Mouse (Mus musculus): ENCODE data around the gene Cwc25.
"Not testable (repeated sequence)": the region's sequence is repeated elsewhere in the genome, so short reads cannot be mapped to it uniquely, and the experiment has no call there.

The Cwc25 gene

GRCm38 (mm10) chr11:97801409-97802193 is 35.2 kb upstream of the Cwc25 start:
- DNase-seq (ENCODE audit: low spot score), result no peak

- peak; percentile 89 for DNase-seq (ENCODE audit: low spot score)
Measured at GRCm38 (mm10) chr11:97800691-97801408, 34.5 kb upstream of the Cwc25 start.

GRCm38 (mm10) chr11:97799994-97800690 is 33.8 kb upstream of the Cwc25 start:
- DNase-seq (ENCODE audit: low spot score), result peak; percentile 68

- DNase-seq (ENCODE audit: low spot score), result peak; percentile 76
Measured at GRCm38 (mm10) chr11:97799146-97799993, 33.0 kb upstream of the Cwc25 start.

DNA sequence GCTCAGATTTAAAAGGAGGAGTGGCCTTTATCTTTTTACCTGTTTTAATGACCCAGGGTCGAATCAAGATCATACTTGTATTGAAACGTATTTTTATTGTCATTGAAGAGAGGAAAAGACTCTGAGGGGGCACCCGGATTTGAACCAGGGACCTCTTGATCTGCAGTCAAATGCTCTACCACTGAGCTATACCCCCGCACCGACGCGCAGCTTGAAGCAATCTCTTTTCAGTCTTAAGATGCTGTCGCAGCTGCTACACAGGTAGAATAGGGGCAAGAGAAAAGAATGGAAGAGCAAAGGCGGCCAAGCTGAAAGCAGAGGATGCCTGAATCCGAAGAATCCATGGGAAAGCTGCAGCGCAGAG is 32.4 kb upstream of the Cwc25 start, which contains the start of gene Lasp1:
Lasp1 (plus strand) TSS at position 219 of the 364 bp plus-strand sequence.
- peak; percentile 82 for DNase-seq (ENCODE audit: low spot score)

DNA sequence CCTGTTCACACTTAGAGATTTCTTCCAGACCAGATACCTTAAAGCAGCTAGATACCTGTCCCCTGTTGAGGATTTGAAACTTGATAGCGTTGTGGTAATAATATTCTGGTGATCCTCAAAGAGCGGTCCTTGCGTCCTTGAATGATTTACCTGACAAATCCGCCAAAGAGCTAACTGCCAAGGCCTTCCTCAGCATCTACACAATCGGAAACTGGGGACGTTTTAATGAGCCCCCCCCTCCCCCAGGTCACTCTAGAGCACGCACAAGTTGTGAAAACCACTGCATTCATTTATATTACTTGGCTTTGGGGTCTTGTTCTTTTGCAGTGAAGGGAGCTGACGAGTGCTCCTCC is 31.7 kb upstream of the Cwc25 start:
- DNase-seq (ENCODE audit: low spot score), result no peak

GRCm38 (mm10) chr11:97797369-97798082 is 31.2 kb upstream of the Cwc25 start:
- no peak for DNase-seq (ENCODE audit: low spot score)

DNA sequence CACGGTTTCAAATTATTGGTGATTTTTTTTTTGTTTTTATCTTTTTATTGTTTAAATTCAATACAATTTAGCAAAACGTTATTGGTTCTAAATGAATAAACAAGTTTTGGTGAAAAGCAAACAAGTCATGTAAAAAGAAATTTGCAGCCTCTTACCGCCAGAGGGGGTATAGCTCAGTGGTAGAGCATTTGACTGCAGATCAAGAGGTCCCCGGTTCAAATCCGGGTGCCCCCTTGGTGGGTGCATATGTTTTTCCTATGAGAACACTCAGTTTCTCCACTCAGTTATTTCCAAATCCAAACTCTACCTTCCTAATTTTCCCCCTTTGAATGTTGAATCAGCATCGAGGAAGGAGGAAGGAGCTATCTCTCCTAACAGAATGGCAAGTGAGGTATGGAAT is 30.6 kb upstream of the Cwc25 start:
- no peak for DNase-seq (ENCODE audit: low spot score)

DNA sequence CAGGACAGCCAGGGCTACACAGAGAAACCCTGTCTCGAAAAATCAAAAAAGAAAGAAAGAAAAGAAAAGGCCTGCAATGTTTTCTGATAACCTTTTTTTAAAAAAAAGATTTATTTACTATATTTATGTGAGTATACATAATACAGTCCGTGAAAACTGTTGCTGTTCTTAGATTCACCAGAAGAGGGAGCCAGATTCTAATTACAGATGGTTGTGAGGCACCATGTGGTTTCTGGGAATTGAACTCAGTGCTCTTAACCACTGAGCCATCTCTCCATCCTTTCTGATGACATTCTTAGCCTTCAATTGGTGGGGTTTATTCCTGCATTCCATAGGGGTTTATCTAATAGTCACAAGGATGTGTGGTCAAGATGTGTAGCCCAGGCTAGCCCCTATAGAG is 26.8 kb upstream of the Cwc25 start:
- no peak for DNase-seq (ENCODE audit: low spot score)

DNA sequence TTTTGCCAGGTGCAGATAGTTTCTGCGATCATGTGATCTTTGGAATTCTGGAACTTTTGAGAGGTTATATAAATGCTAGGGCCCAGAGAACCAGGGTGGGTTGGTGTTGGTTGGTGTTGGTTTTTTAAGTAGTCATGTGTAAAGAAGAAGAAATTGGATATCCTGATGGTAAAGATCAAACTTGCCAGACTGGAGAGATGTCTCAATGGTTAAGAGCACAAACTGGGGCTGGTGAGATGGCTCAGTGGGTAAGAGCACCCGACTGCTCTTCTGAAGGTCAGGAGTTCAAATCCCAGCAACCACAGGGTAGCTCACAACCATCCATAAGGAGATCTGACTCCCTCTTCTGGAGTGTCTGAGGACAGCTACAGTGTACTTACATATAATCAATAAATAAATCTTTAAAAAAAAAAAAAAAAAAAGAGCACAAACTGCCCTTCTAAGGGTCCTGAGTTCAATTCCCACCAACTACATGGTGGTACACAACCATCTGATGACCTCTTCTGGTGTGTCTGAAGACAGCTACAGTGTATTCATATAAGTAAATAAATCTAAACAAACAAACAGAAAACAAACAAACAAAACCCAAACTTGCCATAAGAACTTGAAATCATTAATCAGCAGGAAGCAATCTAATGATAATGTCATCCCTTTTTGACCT is 24.6 kb upstream of the Cwc25 start:
- not testable (repeated sequence) for DNase-seq (ENCODE audit: low spot score)

DNA sequence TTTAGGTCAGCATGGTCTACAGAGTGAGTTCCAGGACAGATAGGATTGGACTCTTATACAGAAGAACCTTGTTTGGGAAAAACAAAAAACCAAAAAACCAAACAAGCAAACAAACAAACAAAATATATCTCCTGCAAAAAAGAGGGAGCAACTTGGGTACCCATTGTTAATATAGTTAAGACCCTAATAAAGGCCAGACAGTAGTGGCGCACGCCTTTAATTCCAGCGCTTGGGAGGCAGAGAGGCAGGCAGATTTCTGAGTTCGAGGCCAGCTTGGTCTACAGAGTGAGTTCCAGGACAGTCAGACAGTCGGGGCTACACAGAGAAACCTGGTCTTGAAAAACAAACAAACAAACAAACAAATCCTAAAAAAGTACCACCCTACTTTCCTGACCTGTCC is 23.4 kb upstream of the Cwc25 start:
- DNase-seq (ENCODE audit: low spot score), result no peak

DNA sequence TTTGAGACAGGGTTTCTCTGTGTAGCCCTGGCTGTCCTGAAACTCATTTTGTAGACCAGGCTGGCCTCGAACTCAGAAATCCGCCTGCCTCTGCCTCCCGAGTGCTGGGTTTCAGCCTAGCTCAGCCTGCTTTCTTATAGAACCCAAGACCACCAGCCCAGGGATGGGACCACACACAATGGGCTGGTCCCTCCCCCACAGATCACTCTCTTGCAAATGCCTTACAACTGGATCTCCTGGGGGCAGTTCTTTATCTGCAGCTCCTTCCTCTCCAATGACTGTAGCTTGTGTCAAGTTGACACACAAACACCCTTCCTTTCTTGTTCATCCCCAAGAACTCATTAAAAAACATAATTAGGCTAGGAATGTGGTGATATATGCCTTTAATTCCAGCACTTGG is 21.6 kb upstream of the Cwc25 start:
- no peak for DNase-seq (ENCODE audit: low spot score)

GRCm38 (mm10) chr11:97782564-97782895 is 16.2 kb upstream of the Cwc25 start:
- DNase-seq (ENCODE audit: low spot score), result no peak

DNA sequence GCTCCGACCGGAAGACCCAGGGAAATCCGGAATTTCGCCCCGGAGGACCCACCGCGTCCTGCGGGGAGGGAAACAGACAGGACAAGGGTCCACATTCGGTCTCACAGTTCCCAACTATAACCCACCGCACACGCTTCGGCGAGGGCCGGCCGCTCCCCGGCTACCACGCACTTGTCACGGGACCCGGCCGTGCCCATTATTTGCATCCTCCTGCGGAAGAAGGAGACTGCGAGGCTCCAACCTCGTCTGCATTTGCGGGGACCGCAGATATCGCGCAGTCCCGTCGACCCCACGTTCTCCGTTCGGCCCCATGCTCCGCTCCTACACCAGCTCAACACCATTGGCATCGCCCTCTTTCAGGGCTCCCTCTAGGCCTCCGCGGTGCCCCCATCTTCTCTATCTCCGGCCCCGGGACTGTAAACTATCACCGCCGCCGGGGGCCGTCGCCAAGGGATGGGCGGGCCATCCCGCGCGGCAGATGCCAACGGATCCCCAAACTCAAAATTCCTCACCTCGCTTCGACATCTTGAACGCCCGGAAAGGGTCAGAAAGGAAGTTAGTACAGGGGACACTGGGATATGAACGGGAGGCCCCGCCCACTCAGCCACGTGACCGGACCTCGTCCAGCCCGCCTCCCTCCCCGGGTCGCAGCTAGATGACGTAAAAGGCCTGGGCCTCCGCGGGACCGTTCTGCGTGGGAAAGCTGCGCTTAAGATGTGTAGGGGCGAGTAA is 15.6 kb upstream of the Cwc25 start, which contains the start of gene Rpl23:
Rpl23 (minus strand) TSS at position 606 of the 732 bp plus-strand sequence.
- peak; percentile 99 for DNase-seq (ENCODE audit: low spot score)

GRCm38 (mm10) chr11:97781478-97781831 is 15.1 kb upstream of the Cwc25 start:
- no peak for DNase-seq (ENCODE audit: low spot score)

- no peak for DNase-seq (ENCODE audit: low spot score)
Measured at GRCm38 (mm10) chr11:97779968-97780701, 13.8 kb upstream of the Cwc25 start.

DNA sequence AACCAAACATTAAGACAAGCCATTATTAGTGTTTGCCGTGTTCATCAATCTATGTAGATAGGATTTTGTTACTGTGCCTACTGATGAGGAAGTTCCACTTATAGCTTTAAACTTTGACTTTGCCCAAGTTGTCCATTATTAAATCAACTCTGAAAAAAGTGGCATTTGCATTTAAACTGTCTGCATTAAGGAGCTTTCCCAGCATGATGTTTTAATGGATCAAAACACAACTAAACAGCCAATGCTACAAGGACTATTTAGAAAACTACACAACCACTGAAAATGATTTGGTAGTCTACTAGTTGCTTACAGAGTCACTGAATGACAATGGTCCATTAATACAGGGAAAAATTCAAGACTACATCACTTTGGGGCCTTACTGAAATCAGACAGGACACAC is 12.6 kb upstream of the Cwc25 start:
- no peak for DNase-seq (ENCODE audit: low spot score)

GRCm38 (mm10) chr11:97777129-97777529 is 10.8 kb upstream of the Cwc25 start:
- no peak for DNase-seq (ENCODE audit: low spot score)

DNA sequence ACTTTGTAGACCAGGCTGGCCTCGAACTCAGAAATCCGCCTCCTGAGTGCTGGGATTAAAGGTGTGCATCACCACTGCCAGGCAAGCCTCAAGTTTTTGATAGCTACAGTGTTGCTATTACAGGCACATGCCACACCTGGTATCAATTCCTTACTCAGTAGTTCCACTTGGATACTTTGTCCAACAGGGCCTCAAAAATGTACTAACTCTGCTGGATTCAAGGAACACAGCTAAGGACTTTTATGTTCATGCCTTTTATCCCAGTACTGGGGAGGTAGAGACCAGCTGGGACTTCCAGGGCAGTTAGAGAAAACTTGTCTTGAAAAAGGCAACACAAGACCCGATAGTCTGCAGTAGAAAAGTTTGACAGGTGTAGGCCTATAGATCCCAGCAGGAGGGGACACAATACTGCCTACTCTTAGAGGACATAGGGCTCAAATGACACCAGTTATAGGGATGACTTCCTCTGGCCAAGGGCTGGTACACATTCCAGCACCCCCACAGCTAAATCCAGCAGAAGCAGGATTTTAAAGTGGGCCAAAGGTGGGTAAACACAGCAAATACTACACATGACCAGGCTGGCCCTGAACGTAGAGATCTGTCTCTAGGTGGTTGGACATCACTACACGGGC is 10.3 kb upstream of the Cwc25 start:
- peak; percentile 71 for DNase-seq (ENCODE audit: low spot score)
